Mouse (Mus musculus): ENCODE measurements around the gene Txlna. TPM values are rescaled to one million over a fixed set of nuclear protein-coding genes. Genes with fewer than 3 reads are reported as not detected.

The Txlna gene
- polyA plus RNA-seq, 1 experiment from 2014 or later, result 65.4 TPM

- no peak overlapping the region for H3K9ac ChIP-seq (ENCODE audit: low read length)
- no peaks in the 10 kb centered on the region for H3K27me3 ChIP-seq (replicated peaks; ENCODE audit: control insufficient read depth, insufficient read depth, low read length)
- ATAC-seq, result no peak
- no peak overlapping the region for H3K4me3 ChIP-seq (ENCODE audit: low read depth, low read length)
- H3K36me3 ChIP-seq (ENCODE audit: control insufficient read depth, insufficient read depth, low read length), result peaks cover 98% of the 10 kb centered on the region
- no peak overlapping the region for H3K27ac ChIP-seq (ENCODE audit: low read depth, low read length)
- no peak for DNase-seq (ENCODE audit: low spot score)
- 88% methylated on average over 12 of the region's 12 CpGs for WGBS
- no peak overlapping the region for H3K4me2 ChIP-seq (ENCODE audit: low read length)
- H3K4me1 ChIP-seq (ENCODE audit: control insufficient read depth, insufficient read depth, low read length), result no peaks in the 10 kb centered on the region
- H3K9me3 ChIP-seq (replicated peaks; ENCODE audit: control insufficient read depth, low read length), result no peaks in the 10 kb centered on the region
Measured at GRCm38 (mm10) chr4:129631867-129632266, 9.0 kb downstream of the Txlna start.

GRCm38 (mm10) chr4:129630944-129631343, 9.9 kb downstream of the Txlna start:
- Histone ChIP-seq H3K27ac (ENCODE audit: low read depth, low read length) (no peak overlapping the region), H3K27me3 (replicated peaks; ENCODE audit: control insufficient read depth, insufficient read depth, low read length) (no peaks in the 10 kb centered on the region), H3K4me1 (ENCODE audit: control insufficient read depth, insufficient read depth, low read length) (no peaks in the 10 kb centered on the region), H3K4me2 (ENCODE audit: low read length) (no peak overlapping the region), H3K36me3 (ENCODE audit: control insufficient read depth, insufficient read depth, low read length) (peaks cover 98% of the 10 kb centered on the region), H3K9ac (ENCODE audit: low read length) (no peak overlapping the region), H3K4me3 (ENCODE audit: low read depth, low read length) (no peak overlapping the region), H3K9me3 (replicated peaks; ENCODE audit: control insufficient read depth, low read length) (no peaks in the 10 kb centered on the region)
- DNase-seq (ENCODE audit: low spot score) (no peak), ATAC-seq (no peak)
- WGBS, result 59% methylated on average over 4 of the region's 4 CpGs

- H3K4me3 ChIP-seq (ENCODE audit: low read depth, low read length), result no peak overlapping the region
- H3K4me2 ChIP-seq (ENCODE audit: low read length), result no peak overlapping the region
- H3K9ac ChIP-seq (ENCODE audit: low read length), result no peak overlapping the region
- no peaks in the 10 kb centered on the region for H3K9me3 ChIP-seq (replicated peaks; ENCODE audit: control insufficient read depth, low read length)
- no peak for ATAC-seq
- peaks cover 24% of the 10 kb centered on the region for H3K4me1 ChIP-seq (ENCODE audit: control insufficient read depth, insufficient read depth, low read length)
- peaks cover 52% of the 10 kb centered on the region for H3K36me3 ChIP-seq (ENCODE audit: control insufficient read depth, insufficient read depth, low read length)
- no peaks in the 10 kb centered on the region for H3K27me3 ChIP-seq (replicated peaks; ENCODE audit: control insufficient read depth, insufficient read depth, low read length)
- 66% methylated on average over 6 of the region's 6 CpGs for WGBS
- no peak for DNase-seq (ENCODE audit: low spot score)
- no peak overlapping the region for H3K27ac ChIP-seq (ENCODE audit: low read depth, low read length)
Measured at GRCm38 (mm10) chr4:129626035-129626434, 14.8 kb downstream of the Txlna start.

- DNase-seq (ENCODE audit: low spot score) (no peak), ATAC-seq (no peak)
- H3K27me3 ChIP-seq (replicated peaks; ENCODE audit: control insufficient read depth, insufficient read depth, low read length), result no peaks in the 10 kb centered on the region
- H3K4me2 ChIP-seq (ENCODE audit: low read length), result peak overlapping the region; percentile 70
- peaks cover 52% of the 10 kb centered on the region for H3K36me3 ChIP-seq (ENCODE audit: control insufficient read depth, insufficient read depth, low read length)
- WGBS, result 37% methylated on average over 4 of the region's 4 CpGs
- no peak overlapping the region for H3K4me3 ChIP-seq (ENCODE audit: low read depth, low read length)
- H3K9ac ChIP-seq (ENCODE audit: low read length), result peak overlapping the region; percentile 78
- peak overlapping the region; percentile 86 for H3K27ac ChIP-seq (ENCODE audit: low read depth, low read length)
- H3K4me1 ChIP-seq (ENCODE audit: control insufficient read depth, insufficient read depth, low read length), result peaks cover 24% of the 10 kb centered on the region
- H3K9me3 ChIP-seq (replicated peaks; ENCODE audit: control insufficient read depth, low read length), result no peaks in the 10 kb centered on the region
Measured at GRCm38 (mm10) chr4:129625496-129625895, 15.4 kb downstream of the Txlna start.

GRCm38 (mm10) chr4:129625029-129625370, 15.9 kb downstream of the Txlna start:
- Histone ChIP-seq H3K4me1 (ENCODE audit: control insufficient read depth, insufficient read depth, low read length) (peaks cover 24% of the 10 kb centered on the region), H3K4me2 (ENCODE audit: low read length) (peak overlapping the region; percentile 70), H3K36me3 (ENCODE audit: control insufficient read depth, insufficient read depth, low read length) (peaks cover 49% of the 10 kb centered on the region), H3K27me3 (replicated peaks; ENCODE audit: control insufficient read depth, insufficient read depth, low read length) (no peaks in the 10 kb centered on the region), H3K9ac (ENCODE audit: low read length) (peak overlapping the region; percentile 78), H3K9me3 (replicated peaks; ENCODE audit: control insufficient read depth, low read length) (no peaks in the 10 kb centered on the region), H3K27ac (ENCODE audit: low read depth, low read length) (peak overlapping the region; percentile 86), H3K4me3 (ENCODE audit: low read depth, low read length) (peak overlapping the region; percentile 48)
- DNase-seq (ENCODE audit: low spot score) (peak; percentile 77), ATAC-seq (0 out of 2 replicates have a peak, but pooled peaks have one; percentile 4)
- under 1% methylated on average over 6 of the region's 6 CpGs for WGBS

- DNase-seq (ENCODE audit: low spot score) (peak; percentile 95), ATAC-seq (peak; percentile 95)
- Histone ChIP-seq H3K27ac (ENCODE audit: low read depth, low read length) (peak overlapping the region; percentile 86), H3K4me1 (ENCODE audit: control insufficient read depth, insufficient read depth, low read length) (peaks cover 24% of the 10 kb centered on the region), H3K4me3 (ENCODE audit: low read depth, low read length) (peak overlapping the region; percentile 48), H3K4me2 (ENCODE audit: low read length) (peak overlapping the region; percentile 70), H3K36me3 (ENCODE audit: control insufficient read depth, insufficient read depth, low read length) (peaks cover 46% of the 10 kb centered on the region), H3K9ac (ENCODE audit: low read length) (peak overlapping the region; percentile 78), H3K27me3 (replicated peaks; ENCODE audit: control insufficient read depth, insufficient read depth, low read length) (no peaks in the 10 kb centered on the region), H3K9me3 (replicated peaks; ENCODE audit: control insufficient read depth, low read length) (no peaks in the 10 kb centered on the region)
- 2% methylated on average over 18 of the region's 18 CpGs for WGBS
Measured at GRCm38 (mm10) chr4:129624281-129625028, 16.4 kb downstream of the Txlna start.

- no peaks in the 10 kb centered on the region for H3K9me3 ChIP-seq (replicated peaks; ENCODE audit: control insufficient read depth, low read length)
- H3K27ac ChIP-seq (ENCODE audit: low read depth, low read length), result peak within 1 kb of the TSS; percentile 86
- DNase-seq (ENCODE audit: low spot score), result peak; percentile 80
- peak; percentile 47 for ATAC-seq
- no peaks in the 10 kb centered on the region for H3K27me3 ChIP-seq (replicated peaks; ENCODE audit: control insufficient read depth, insufficient read depth, low read length)
- H3K9ac ChIP-seq (ENCODE audit: low read length), result peak within 1 kb of the TSS; percentile 78
- H3K4me3 ChIP-seq (ENCODE audit: low read depth, low read length), result peak within 1 kb of the TSS; percentile 48
- peaks cover 38% of the 10 kb centered on the region for H3K36me3 ChIP-seq (ENCODE audit: control insufficient read depth, insufficient read depth, low read length)
- WGBS, result under 1% methylated on average over 10 of the region's 10 CpGs
- H3K4me2 ChIP-seq (ENCODE audit: low read length), result peak within 1 kb of the TSS; percentile 70
- peaks cover 24% of the 10 kb centered on the region for H3K4me1 ChIP-seq (ENCODE audit: control insufficient read depth, insufficient read depth, low read length)
Measured at GRCm38 (mm10) chr4:129623681-129624091, 17.2 kb downstream of the Txlna start, which contains the start of gene Ccdc28b. TSS of gene Ccdc28b (minus strand) at chr4:129623947.

GRCm38 (mm10) chr4:129622803-129623535, 17.9 kb downstream of the Txlna start:
- WGBS, result 24% methylated on average over 8 of the region's 8 CpGs
- H3K27me3 ChIP-seq (replicated peaks; ENCODE audit: control insufficient read depth, insufficient read depth, low read length), result no peaks in the 10 kb centered on the region
- H3K27ac ChIP-seq (ENCODE audit: low read depth, low read length), result peak overlapping the region; percentile 86
- peaks cover 28% of the 10 kb centered on the region for H3K4me1 ChIP-seq (ENCODE audit: control insufficient read depth, insufficient read depth, low read length)
- peak overlapping the region; percentile 48 for H3K4me3 ChIP-seq (ENCODE audit: low read depth, low read length)
- DNase-seq (ENCODE audit: low spot score), result no peak
- H3K9me3 ChIP-seq (replicated peaks; ENCODE audit: control insufficient read depth, low read length), result no peaks in the 10 kb centered on the region
- peak overlapping the region; percentile 70 for H3K4me2 ChIP-seq (ENCODE audit: low read length)
- H3K9ac ChIP-seq (ENCODE audit: low read length), result peak overlapping the region; percentile 78
- H3K36me3 ChIP-seq (ENCODE audit: control insufficient read depth, insufficient read depth, low read length), result peaks cover 31% of the 10 kb centered on the region
- no peak for ATAC-seq
